ENCODE assay signal across 10 mouse cellular contexts in the genomic region with DNA sequence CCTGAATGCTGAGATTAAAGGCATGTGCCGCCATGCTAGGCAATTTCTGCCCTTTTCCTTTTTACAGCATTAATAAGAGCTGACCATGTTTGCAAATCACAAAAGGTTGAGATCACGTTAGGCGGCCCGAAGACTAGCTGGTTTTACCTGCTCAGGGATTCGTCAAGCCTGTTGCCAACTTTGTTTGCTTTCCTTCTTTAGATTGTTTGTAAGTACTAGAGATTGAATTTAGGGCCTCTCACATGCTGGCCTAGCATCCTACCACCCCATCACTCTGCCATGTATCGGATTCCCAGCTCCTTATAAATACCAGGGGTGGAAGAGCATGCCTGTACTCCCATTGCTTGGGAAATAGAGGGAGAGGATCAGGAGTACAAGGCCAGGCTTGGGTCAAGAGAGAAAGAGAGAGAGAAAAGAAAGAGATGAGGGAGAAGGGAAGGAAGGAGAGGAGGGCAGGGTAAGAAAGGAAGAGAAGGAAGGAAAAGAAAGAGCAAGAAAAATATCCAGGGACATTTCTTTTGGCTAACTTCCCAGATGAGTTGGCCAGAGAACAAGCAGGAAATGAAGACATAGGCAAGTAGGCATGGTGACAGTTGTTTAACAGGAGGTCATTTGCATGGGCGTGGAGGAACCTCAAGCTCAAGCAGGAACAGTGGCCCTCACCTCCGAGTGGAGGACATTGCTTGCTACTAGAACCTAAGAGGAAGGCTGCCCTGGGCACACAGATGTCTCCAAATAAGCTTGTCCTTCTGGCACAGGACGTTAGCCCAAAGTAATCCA. TPM values are rescaled to one million over a fixed set of nuclear protein-coding genes. Genes with fewer than 3 reads are reported as not detected.
A peak's percentile ranks its signal among the peaks of the same experiment; 100 is the strongest.
DNase-seq lines count a peak whose midpoint lies in the region; ATAC-seq and TF ChIP-seq lines count a peak whose summit lies in the region.
"Had no signal": no experiment of that assay in that cellular context is flagged by ENCODE, and none has a peak within 500 bp of the region (broad histone marks: within the 10 kb centered on the region; RNA-seq: fewer than 3 reads in every experiment).

No protein-coding gene starts in this region.

- no peak overlapping the region for H3K4me3 ChIP-seq in gastrocnemius, adult 2 months
- H3K4me3 ChIP-seq in heart, embryonic 14.5 days (ENCODE audit: control insufficient read depth in 1 of 2, insufficient read depth in 1 of 2, low read depth in 1 of 2, low read length in 2 of 2): no peak overlapping the region
- no peak overlapping the region for H3K4me3 ChIP-seq in forebrain, embryonic 13.5 days

- no peak overlapping the region for H3K4me2 ChIP-seq in heart, embryonic 14.5 days (ENCODE audit: low read length)
- H3K4me2 ChIP-seq in forebrain, embryonic 13.5 days: no peak overlapping the region

- intact Hi-C loops in gastrocnemius, adult 2 months (cut with DNase I): no loop called here
- intact Hi-C loops in left cerebral cortex, postnatal 36 days (cut with DNase I): no loop called here

- H3K4me1 ChIP-seq in heart, embryonic 14.5 days (ENCODE audit: control insufficient read depth in 2 of 2, insufficient read depth in 2 of 2, low read length in 2 of 2): peaks cover 0 to 2% of the 10 kb centered on the region in 2 experiments
- H3K4me1 ChIP-seq in forebrain, embryonic 13.5 days: no peaks in the 10 kb centered on the region

- H3K9ac ChIP-seq in heart, embryonic 14.5 days (ENCODE audit: low read length): no peak overlapping the region
- no peak overlapping the region for H3K9ac ChIP-seq in forebrain, embryonic 13.5 days

- no peaks in the 10 kb centered on the region for H3K9me3 ChIP-seq in heart, embryonic 14.5 days (ENCODE audit: control insufficient read depth, low read length)
- H3K9me3 ChIP-seq in forebrain, embryonic 13.5 days (replicated peaks): no peaks in the 10 kb centered on the region

- ATAC-seq in heart, embryonic 14.5 days (ENCODE audit: insufficient number of reproducible peaks, insufficient read depth, low FRiP score, low read depth): no peak
- ATAC-seq in forebrain, embryonic 13.5 days: no peak

- H3K36me3 ChIP-seq in heart, embryonic 14.5 days (ENCODE audit: control insufficient read depth, insufficient read depth, low read length): no peaks in the 10 kb centered on the region
- H3K36me3 ChIP-seq in forebrain, embryonic 13.5 days (ENCODE audit: poor library complexity, severe bottlenecking): no peaks in the 10 kb centered on the region

- no peak for TF ChIP-seq CTCF in gastrocnemius, adult 2 months (IDR thresholded peaks at IDR 0.05)

- no peaks in the 10 kb centered on the region for H3K27me3 ChIP-seq in heart, embryonic 14.5 days (ENCODE audit: control insufficient read depth, insufficient read depth, low read length)
- no peaks in the 10 kb centered on the region for H3K27me3 ChIP-seq in forebrain, embryonic 13.5 days
- H3K27me3 ChIP-seq: CH12.LX had no signal

- no peak for DNase-seq in gastrocnemius, adult 2 months
- DNase-seq in gastrocnemius, postnatal 25 days: no peak
- peak; percentile 72 for DNase-seq in 3T3-L1 (ENCODE audit: low read depth, low spot score)
- peak; percentile 54 for DNase-seq in lung, postnatal 14 days
- DNase-seq in left cerebral cortex, postnatal 36 days (ENCODE audit: low spot score in 2 of 2): no peak
- no peak for DNase-seq in thymus, postnatal 4 days
- DNase-seq: midbrain, embryonic 14.5 days had no signal

- whole genome bisulfite sequencing in heart, embryonic 14.5 days: 68% methylated on average over 9 of the region's 9 CpGs
- 83% methylated on average over 9 of the region's 9 CpGs for WGBS in forebrain, embryonic 13.5 days

- peak overlapping the region; percentile 71 for H3K27ac ChIP-seq in gastrocnemius, adult 2 months
- H3K27ac ChIP-seq in heart, embryonic 14.5 days (replicated peaks in 1 of 2; ENCODE audit: control insufficient read depth in 1 of 2, insufficient read depth in 1 of 2, low read depth in 2 of 2, low read length in 2 of 2): peak overlapping the region; percentile 41 to 66
- no peak overlapping the region for H3K27ac ChIP-seq in forebrain, embryonic 13.5 days

RNA-seq across cellular contexts. Expression of a gene that starts 32.8 kb away (rescaled TPM):
- total RNA-seq in gastrocnemius, adult 2 months (2021): 10 to 100 TPM in 1 of 2 experiments, 1 to 10 TPM in 1; 4.5 to 11.6 TPM
- total RNA-seq in gastrocnemius, postnatal 25 days (2021): 1 to 10 TPM; 3.7 to 8.0 TPM
- polyA plus RNA-seq in heart, embryonic 14.5 days (2014; fragmentation: Nextera tagmentation; extraction: Ambion mirVana): 22.8 and 23.5 TPM in 2 replicates
- total RNA-seq in left cerebral cortex, postnatal 36 days (2021): 10 to 100 TPM; 47.5 to 52.3 TPM
- polyA plus RNA-seq in forebrain, embryonic 13.5 days (2015; fragmentation: Nextera tagmentation; extraction: Ambion mirVana): 7.4 and 7.7 TPM in 2 replicates

RNA-seq across cellular contexts. Expression of a gene that starts 47.6 kb away (rescaled TPM):
- total RNA-seq in gastrocnemius, adult 2 months (2021): 1 to 10 TPM; 3.3 to 4.2 TPM
- 1 to 10 TPM; 3.5 to 4.2 TPM for total RNA-seq in gastrocnemius, postnatal 25 days (2021)
- polyA plus RNA-seq in heart, embryonic 14.5 days (2014; fragmentation: Nextera tagmentation; extraction: Ambion mirVana): 28.6 and 30.1 TPM in 2 replicates
- 10 to 100 TPM; 41.9 to 44.7 TPM for total RNA-seq in left cerebral cortex, postnatal 36 days (2021)
- 158 and 161 TPM in 2 replicates for polyA plus RNA-seq in forebrain, embryonic 13.5 days (2015; fragmentation: Nextera tagmentation; extraction: Ambion mirVana)

Comparison
In these comparisons a context has a peak if more than half of its experiments do, and no peak if none do; other contexts are left out.
1. DNase-seq: peak in 3T3-L1 (single experiment) and lung, postnatal 14 days (single experiment); none in gastrocnemius, adult 2 months (single experiment), gastrocnemius, postnatal 25 days (single experiment), left cerebral cortex, postnatal 36 days (0 of 2) and thymus, postnatal 4 days (single experiment).
2. RNA of a gene that starts 47.6 kb away (total RNA-seq): 41.9 to 44.7 TPM in left cerebral cortex, postnatal 36 days; 3.3 to 4.2 TPM in gastrocnemius, adult 2 months and 3.5 to 4.2 TPM in gastrocnemius, postnatal 25 days; every median in the first group is over 4 times any median in the second.